Mouse (Mus musculus) stomach, embryonic 14.5 days (tissue): Measurements from ENCODE around the gene Ptges2. TPM values are rescaled to one million over a fixed set of nuclear protein-coding genes. Genes with fewer than 3 reads are reported as not detected.

Experiments
- ATAC-seq: fragments of 200-750 bp; cut with Nextera tagmentation; 2 replicates; pipeline ENCODE4 v1.8.0; 2017; ENCODE audit warnings: low read depth, moderate TSS enrichment; ENCODE audit not compliant: insufficient number of reproducible peaks, insufficient read depth, low FRiP score
- H3K27ac ChIP-seq: fragments of 300-500 bp; sonication (generic); 2 replicates; pipeline ENCODE4 v1.5.1; 2014; ENCODE audit warnings: mild to moderate bottlenecking, low read length, moderate library complexity, mixed read lengths
- H3K27me3 ChIP-seq: fragments of 300-500 bp; sonication (generic); 2 replicates; pipeline ENCODE4 v1.6.1; 2014; ENCODE audit warnings: low read length, control low read depth, mixed read lengths; ENCODE audit not compliant: control insufficient read depth, insufficient read depth
- H3K36me3 ChIP-seq: fragments of 300-500 bp; sonication (generic); 2 replicates; pipeline ENCODE4 v1.6.1; 2014; ENCODE audit warnings: mild to moderate bottlenecking, control low read depth, low read length, moderate library complexity, mixed read lengths; ENCODE audit not compliant: control insufficient read depth, insufficient read depth
- H3K4me1 ChIP-seq: fragments of 300-500 bp; sonication (generic); 2 replicates; pipeline ENCODE4 v1.6.1; 2014; ENCODE audit warnings: low read length, control low read depth, mixed read lengths; ENCODE audit not compliant: control insufficient read depth, insufficient read depth
- H3K4me2 ChIP-seq: fragments of 300-500 bp; sonication (generic); replicated peaks from 2 replicates; pipeline ENCODE4 v1.6.1; 2014; ENCODE audit warnings: low read depth, low read length, control low read depth
- H3K4me3 ChIP-seq: fragments of 300-500 bp; sonication (generic); 2 replicates; pipeline ENCODE4 v1.5.1; 2014; ENCODE audit warnings: low read depth, low read length, control low read depth
- H3K9ac ChIP-seq: fragments of 300-500 bp; sonication (generic); replicated peaks from 2 replicates; pipeline ENCODE4 v1.6.1; 2014; ENCODE audit warnings: low read depth, mild to moderate bottlenecking, control low read depth, low read length, moderate library complexity, mixed read lengths
- H3K9me3 ChIP-seq: fragments of 300-500 bp; sonication (generic); 2 replicates; pipeline ENCODE4 v1.6.1; 2016; ENCODE audit warnings: low read depth, low read length, control low read depth; ENCODE audit not compliant: control insufficient read depth
- WGBS: fragments of 180-500 bp; shearing (Covaris S2); extraction: QIAGEN DNeasy Blood & Tissue Kit; methylation state at CpG from one replicate; pipeline ENCODE4 v1.1.7; 2014; 5-methylcytosine and 5-hydroxymethylcytosine counted together
- polyA plus RNA-seq: library from polyadenylated mRNA; unstranded; fragments of >200 nt; fragmentation: Nextera tagmentation; extraction: Ambion mirVana; gene quantifications from 2 replicates; pipeline ENCODE4 v1.2.1, GENCODE M21; 2014

Gene Ptges2
- polyA plus RNA-seq, 1 experiment from 2014 or later: 28.1 TPM

DNA sequence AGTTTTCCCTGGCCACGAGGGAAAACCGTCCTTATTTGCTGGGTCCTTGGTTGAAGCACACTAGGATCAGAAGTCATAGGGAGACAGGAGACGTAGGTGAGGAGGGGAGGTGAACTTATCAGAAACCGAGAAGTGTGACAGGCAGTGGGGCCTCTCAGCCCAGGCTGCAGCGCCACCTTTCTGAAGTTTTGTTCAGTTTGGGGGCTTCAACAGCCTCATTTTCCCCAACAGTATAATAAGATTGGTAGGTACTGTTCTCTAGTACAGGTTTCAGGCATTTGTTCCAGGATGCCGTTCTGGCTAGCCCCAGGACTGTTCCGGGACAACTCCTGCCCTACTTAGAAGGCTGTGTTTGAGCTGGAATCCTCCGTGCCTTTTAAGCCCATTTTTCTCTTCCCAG, 723 bp upstream of the Ptges2 start:
- Histone ChIP-seq H3K4me1 (peaks cover 6% of the 10 kb centered on the region; the same call in 1 of the 2 replicates), H3K9ac (peak overlapping the region; percentile 70; the same call in 1 of the 2 replicates), H3K9me3 (no peaks in the 10 kb centered on the region), H3K27me3 (no peaks in the 10 kb centered on the region), H3K4me3 (peak overlapping the region; percentile 80), H3K27ac (peak overlapping the region; percentile 84), H3K36me3 (no peaks in the 10 kb centered on the region), H3K4me2 (peak overlapping the region; percentile 95)
- no peak for ATAC-seq
- WGBS: 2% methylated on average over 8 of the region's 8 CpGs

DNA sequence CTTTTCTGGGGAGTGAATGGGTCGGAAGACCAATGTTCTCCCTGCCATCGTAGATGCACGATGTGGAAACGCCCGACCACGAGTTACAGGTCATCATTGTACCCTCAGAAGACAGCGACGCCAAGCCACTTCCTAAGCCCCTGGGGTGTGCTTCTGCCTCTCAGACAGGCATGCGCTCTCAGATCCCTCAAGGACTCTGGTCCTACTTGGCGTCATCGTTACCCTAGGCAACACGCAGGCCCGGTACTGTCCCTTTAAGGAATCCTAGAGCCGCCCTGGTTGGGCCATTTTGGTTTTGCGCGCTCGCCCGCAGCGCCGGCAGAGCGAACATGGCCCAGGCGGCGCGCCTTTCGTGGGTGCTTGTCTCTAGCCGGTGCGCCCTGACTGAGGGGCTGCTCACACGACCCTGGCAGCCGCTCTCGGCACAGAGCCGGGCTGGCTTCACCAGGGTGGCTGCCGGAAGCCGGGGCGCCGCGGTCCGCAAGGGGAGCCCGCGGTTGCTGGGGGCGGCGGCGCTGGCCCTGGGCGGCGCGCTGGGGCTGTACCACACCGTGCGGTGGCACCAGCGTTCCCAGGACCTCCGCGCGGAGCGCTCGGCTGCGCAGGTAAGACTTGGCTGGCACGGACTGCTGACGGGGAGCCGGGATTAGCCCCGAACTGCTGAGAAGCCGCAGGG, 388 bp downstream of the Ptges2 start:
- H3K9ac ChIP-seq: peak overlapping the region; percentile 70
- peak overlapping the region; percentile 84 for H3K27ac ChIP-seq
- ATAC-seq: peak; percentile 94
- H3K9me3 ChIP-seq: no peaks in the 10 kb centered on the region
- WGBS: under 1% methylated on average over 59 of the region's 59 CpGs
- peak overlapping the region; percentile 95 for H3K4me2 ChIP-seq
- peaks cover 6% of the 10 kb centered on the region; the same call in 1 of the 2 replicates for H3K4me1 ChIP-seq
- H3K36me3 ChIP-seq: peaks cover 5% of the 10 kb centered on the region; the same call in 1 of the 2 replicates
- no peaks in the 10 kb centered on the region for H3K27me3 ChIP-seq
- peak overlapping the region; percentile 80 for H3K4me3 ChIP-seq

DNA sequence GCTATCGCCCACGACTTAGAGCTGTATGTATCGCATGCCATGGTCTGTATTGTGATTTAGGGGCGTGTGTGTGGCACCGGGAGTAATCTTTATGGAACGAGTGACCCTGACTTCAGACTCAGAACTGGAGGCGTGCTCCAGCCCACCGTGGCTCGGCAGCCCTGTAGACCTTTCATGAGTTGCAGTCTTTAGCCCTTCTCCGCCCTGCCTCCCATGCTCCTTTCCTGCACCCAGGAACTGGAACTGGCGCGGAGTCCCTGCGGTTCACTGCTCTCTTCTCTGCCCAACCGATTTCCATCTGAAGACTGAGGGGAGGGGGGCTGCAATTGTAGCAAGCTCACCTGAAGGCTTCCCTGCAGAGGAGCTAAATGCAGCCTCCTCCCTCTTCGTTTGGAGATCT, 999 bp downstream of the Ptges2 start:
- H3K4me2 ChIP-seq: peak overlapping the region; percentile 95
- peaks cover 7% of the 10 kb centered on the region; the same call in 1 of the 2 replicates for H3K36me3 ChIP-seq
- no peak overlapping the region; the same call in 1 of the 2 replicates for H3K27ac ChIP-seq
- WGBS: 0% methylated on average over 15 of the region's 15 CpGs
- H3K27me3 ChIP-seq: no peaks in the 10 kb centered on the region
- no peaks in the 10 kb centered on the region for H3K9me3 ChIP-seq
- ATAC-seq: no peak
- peak overlapping the region; percentile 70 for H3K9ac ChIP-seq
- H3K4me1 ChIP-seq: peaks cover 6% of the 10 kb centered on the region; the same call in 1 of the 2 replicates
- H3K4me3 ChIP-seq: peak overlapping the region; percentile 80

DNA sequence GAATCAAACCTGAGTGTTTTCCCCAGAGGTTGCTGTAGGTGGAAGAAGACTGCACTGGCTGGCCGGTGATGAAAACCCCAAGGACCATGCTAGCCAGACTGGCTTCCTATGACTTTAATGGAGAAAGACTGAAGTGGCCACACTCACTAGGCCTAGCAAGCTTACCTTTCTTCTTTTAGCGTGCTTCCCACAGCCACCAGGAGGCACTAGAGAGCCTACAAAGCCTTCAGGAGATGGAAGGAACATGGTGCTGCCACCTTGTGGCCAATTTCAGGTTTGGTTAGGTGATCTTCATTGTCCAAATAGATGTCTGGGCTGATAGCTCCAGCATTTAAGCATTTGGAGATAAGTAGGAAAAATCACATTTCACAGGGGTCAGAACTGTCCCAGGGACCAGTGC, 9.0 kb downstream of the Ptges2 start:
- H3K27ac ChIP-seq: no peak overlapping the region
- H3K4me2 ChIP-seq: no peak overlapping the region
- peaks cover 12% of the 10 kb centered on the region; the same call in 1 of the 2 replicates for H3K36me3 ChIP-seq
- no peak overlapping the region for H3K4me3 ChIP-seq
- 13% methylated on average over 2 of the region's 2 CpGs for whole genome bisulfite sequencing
- no peak for ATAC-seq
- H3K27me3 ChIP-seq: no peaks in the 10 kb centered on the region
- H3K9ac ChIP-seq: no peak overlapping the region
- no peaks in the 10 kb centered on the region for H3K9me3 ChIP-seq
- no peaks in the 10 kb centered on the region for H3K4me1 ChIP-seq

DNA sequence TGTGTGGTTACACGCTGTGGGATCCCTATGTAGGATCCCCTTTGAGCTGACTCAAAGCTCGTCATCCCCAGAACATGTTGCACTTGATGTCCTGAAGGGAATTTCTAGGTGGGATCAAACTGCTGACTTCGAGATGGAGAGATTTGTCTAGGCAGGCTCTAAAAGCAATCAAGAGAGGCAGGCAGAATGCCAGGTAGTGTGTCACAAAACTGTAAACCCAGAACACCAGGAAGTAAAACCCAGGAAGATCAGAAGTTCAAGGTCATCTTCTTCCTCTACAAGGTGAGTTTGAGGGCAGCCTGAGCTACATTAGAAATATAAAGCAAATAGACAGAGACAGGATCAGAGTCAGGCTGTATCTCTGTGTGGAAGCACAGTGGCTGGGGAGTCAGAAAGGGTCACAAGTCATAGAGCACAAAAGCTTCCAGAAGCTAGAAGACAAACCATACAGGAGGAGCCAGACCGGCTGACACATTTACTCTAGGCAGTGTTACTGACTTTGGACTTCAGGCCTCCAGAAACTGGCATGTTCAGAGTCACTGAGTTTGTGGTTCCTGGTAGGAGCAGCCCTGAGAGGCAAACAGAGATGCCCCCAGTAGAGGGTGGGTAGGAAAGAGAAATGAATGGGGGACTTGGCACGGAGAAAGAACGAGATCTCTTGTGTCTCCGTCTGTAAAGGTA, 11.6 kb downstream of the Ptges2 start:
- H3K4me2 ChIP-seq: no peak overlapping the region
- WGBS: 80% methylated on average over 7 of the region's 7 CpGs
- peaks cover 4% of the 10 kb centered on the region; the same call in 1 of the 2 replicates for H3K36me3 ChIP-seq
- H3K4me3 ChIP-seq: no peak overlapping the region
- no peaks in the 10 kb centered on the region for H3K4me1 ChIP-seq
- H3K27ac ChIP-seq: no peak overlapping the region
- no peak for ATAC-seq
- H3K27me3 ChIP-seq: no peaks in the 10 kb centered on the region
- H3K9me3 ChIP-seq: no peaks in the 10 kb centered on the region
- no peak overlapping the region for H3K9ac ChIP-seq

DNA sequence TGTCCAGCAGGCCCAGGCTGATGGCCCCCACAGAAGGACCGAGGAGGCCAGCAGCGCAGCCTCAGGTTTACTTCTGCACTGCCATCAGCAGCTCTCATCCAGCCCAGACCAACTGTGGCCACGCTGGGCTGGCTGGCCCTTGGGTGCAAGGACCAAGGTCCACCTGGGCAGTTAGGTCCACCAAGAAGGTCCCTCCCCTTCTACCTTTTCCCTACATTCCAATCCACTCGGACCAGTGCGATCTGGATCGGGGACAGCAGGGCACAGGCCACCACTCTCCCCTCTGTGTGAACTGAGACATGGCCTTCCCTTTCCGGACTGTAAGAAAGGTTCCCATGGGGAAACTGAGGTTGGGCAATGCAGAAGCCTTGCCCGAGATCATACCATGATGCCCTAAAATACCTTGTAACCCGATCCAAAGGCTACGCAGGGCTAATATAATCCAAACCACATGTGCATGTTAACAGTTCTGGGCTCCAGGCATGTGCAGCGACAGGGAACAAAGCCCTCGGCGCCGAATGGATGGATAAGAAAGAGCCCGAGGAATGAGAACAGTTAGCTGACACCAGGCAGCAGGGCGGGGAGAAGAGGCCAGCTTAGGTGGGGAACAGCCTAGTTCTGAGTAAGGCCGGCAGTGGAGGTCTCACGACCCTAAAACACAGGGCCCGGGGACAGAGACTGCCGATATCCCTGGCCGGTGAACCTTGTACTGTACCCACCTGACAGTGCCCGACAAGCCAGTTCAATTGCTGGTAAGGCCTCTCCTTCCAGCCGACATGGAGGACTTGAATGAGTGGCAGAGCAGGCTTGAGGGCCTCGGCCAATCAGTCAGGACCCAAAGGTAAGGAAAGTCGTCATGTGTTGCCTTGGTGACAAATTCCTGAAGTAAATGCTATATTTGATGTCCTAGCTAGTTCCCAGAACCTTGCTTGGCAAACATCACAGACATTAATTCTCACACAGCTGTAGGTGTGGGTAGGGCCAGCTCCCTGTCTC, 13.0 kb downstream of the Ptges2 start:
- Histone ChIP-seq H3K4me1 (no peaks in the 10 kb centered on the region), H3K27ac (no peak overlapping the region), H3K9me3 (no peaks in the 10 kb centered on the region), H3K27me3 (no peaks in the 10 kb centered on the region), H3K4me2 (no peak overlapping the region), H3K4me3 (no peak overlapping the region), H3K36me3 (no peaks in the 10 kb centered on the region), H3K9ac (no peak overlapping the region)
- 64% methylated on average over 25 of the region's 25 CpGs for WGBS
- ATAC-seq: 0 out of 2 replicates have a peak, but pooled peaks have one; percentile 21

DNA sequence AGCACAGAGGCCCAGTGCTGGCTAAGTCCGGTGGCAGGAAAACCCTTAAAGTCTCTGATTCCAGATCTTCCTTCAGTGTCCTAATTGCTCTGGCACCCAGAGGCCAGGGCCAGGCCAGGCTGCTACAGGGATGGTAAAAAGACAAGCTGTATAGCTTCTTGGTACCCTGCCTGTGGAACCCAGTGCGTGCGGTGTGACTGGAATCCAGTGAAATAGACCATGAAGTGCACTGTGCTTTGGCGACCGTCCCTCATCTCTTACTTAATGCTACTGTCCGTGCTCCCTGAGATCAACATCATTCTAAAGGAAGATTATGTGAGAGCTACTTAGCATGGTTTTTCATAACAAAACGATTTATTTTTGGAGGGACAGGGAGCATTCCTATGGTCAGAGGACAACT, 15.7 kb downstream of the Ptges2 start:
- H3K36me3 ChIP-seq: peaks cover 16% of the 10 kb centered on the region
- H3K4me2 ChIP-seq: no peak overlapping the region
- H3K4me1 ChIP-seq: peaks cover 4% of the 10 kb centered on the region; the same call in 1 of the 2 replicates
- no peak overlapping the region for H3K4me3 ChIP-seq
- 84% methylated on average over 7 of the region's 7 CpGs for WGBS
- no peak overlapping the region; the same call in 1 of the 2 replicates for H3K27ac ChIP-seq
- ATAC-seq: no peak
- no peaks in the 10 kb centered on the region for H3K9me3 ChIP-seq
- no peak overlapping the region for H3K9ac ChIP-seq
- no peaks in the 10 kb centered on the region for H3K27me3 ChIP-seq
